Mouse (Mus musculus) central nervous system, embryonic 14 days (tissue): ENCODE data around the gene Serpina3g. TPM values are rescaled to one million over a fixed set of nuclear protein-coding genes. Genes with fewer than 3 reads are reported as not detected.

ENCODE experiments used
- polyA plus RNA-seq: library from polyadenylated mRNA; depleted of rRNA; stranded (reverse); fragments of >200 nt; gene quantifications from 2 replicates; pipeline ENCODE4 v1.2.3, GENCODE M21; 2012; rRNA removed

Gene Serpina3g
- polyA plus RNA-seq = 0.92 and 4.2 TPM in 2 replicates

DNA sequence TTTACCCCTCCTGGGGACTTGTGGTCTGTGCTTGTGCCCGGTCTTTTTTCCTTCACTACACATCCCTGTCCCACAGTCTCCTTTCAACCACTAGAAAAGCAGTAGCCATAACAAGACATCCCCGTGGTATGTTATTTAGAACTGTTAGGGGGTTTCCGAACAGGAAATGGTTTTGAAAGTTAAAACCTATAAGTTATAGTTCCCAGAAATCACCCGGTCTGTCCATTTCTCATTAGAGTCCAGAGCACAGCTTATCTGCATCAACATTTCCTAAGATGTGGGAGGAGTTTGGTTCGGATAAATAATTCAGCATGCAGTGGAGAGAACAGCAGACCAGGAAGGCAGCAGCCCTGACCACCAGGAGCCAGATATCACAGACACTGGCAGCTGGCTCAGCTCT, at the start of gene Serpina3g:
Serpina3g (plus strand) TSS at position 331 of the 400 bp plus-strand sequence.

DNA sequence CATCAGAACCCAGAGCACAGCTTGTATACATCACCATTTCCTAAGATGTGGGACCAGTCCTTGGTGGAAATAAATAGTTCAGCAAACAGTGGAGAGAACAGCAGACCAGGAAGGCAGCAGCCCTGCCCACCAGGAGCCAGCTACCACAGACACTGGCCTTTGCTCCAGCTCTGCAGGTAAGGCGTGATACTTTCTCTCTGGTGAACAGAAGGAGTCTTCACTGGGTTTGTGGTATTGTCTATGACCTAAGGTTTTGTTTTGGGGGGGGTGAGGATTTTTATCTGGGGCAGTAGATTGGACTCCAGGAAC, 21.6 kb upstream of the Serpina3g start, which contains the start of gene Serpina3f:
Serpina3f (plus strand) TSS at position 100 of the 309 bp plus-strand sequence.

DNA sequence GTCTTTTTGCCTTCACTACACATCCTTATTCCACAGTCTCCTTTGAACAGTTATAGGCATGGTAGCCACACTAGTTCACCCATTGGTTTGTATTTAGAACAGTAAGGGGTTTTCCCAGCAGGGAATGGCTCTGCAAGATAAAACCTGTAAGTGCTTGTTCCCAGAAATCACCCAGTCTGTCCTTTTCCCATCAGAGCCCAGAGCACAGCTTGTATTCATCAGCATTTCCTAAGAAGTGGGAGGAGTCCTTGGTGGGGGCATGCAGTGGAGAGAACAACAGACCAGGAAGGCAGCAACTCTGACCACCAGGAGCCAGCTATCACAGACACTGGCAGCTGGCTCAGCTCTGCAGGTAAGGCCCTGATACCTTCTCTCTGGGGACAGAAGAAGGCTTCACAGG, 26.8 kb downstream of the Serpina3g start, which contains the start of gene Serpina3i:
Serpina3i (plus strand) TSS at position 260 of the 400 bp plus-strand sequence.

Other genes starting within 250 kb of the Serpina3g start
- gene Serpina11, start 246.3 kb upstream of the Serpina3g start, polyA plus RNA-seq = not detected in 2 replicates
- gene Serpina9, start 222.5 kb upstream of the Serpina3g start, polyA plus RNA-seq = 0.09 TPM in 1 of 2 replicates, not detected in the other
- gene Serpina12, start 191.8 kb upstream of the Serpina3g start, polyA plus RNA-seq = not detected in 2 replicates
- gene Serpina5, start 135.1 kb upstream of the Serpina3g start, polyA plus RNA-seq = not detected in 2 replicates
- gene Serpina3a, start 123.5 kb upstream of the Serpina3g start, polyA plus RNA-seq = not detected in 2 replicates
- gene Serpina3b, start 108.2 kb upstream of the Serpina3g start, polyA plus RNA-seq = not detected in 2 replicates
- not detected in 2 replicates for gene Serpina3c, start 82.4 kb upstream of the Serpina3g start, polyA plus RNA-seq
- 0.22 and 0.59 TPM in 2 replicates for gene Serpina3f, start 21.7 kb upstream of the Serpina3g start, polyA plus RNA-seq
- 0.09 and 0.11 TPM in 2 replicates for gene Serpina3i, start 26.9 kb downstream of the Serpina3g start, polyA plus RNA-seq
- not detected in 2 replicates for gene Serpina3j, start 78.3 kb downstream of the Serpina3g start, polyA plus RNA-seq
- gene Serpina3k, start 102.2 kb downstream of the Serpina3g start, polyA plus RNA-seq = not detected in 2 replicates
- not detected in 2 replicates for gene Serpina3m, start 102.2 kb downstream of the Serpina3g start, polyA plus RNA-seq
- gene Serpina3n, start 170.5 kb downstream of the Serpina3g start, polyA plus RNA-seq = 0.44 and 1.6 TPM in 2 replicates
- 0.79 and 4.2 TPM in 2 replicates for gene Gsc, start 237.1 kb downstream of the Serpina3g start, polyA plus RNA-seq